Mouse (Mus musculus) midbrain, embryonic 14.5 days (tissue): ENCODE measurements at regions not wholly inside any gene's neighbourhood (a gene's known extent, or its start where the extent isn't known, plus 50 kb on each side); places are given as distances from the start of the nearest gene placed in this dataset.
A peak's percentile ranks its signal among the peaks of the same experiment; 100 is the strongest.

Experiments
- ATAC-seq: fragments of 200-750 bp; cut with Nextera tagmentation; 2 replicates; pipeline ENCODE4 v1.8.0; 2017; ENCODE audit warnings: moderate number of reproducible peaks, moderate library complexity; ENCODE audit not compliant: low FRiP score, low TSS enrichment
- DNase-seq: peaks from one replicate; pipeline ENCODE4 v3.0.0-alpha.2; 2015
- H3K27ac ChIP-seq: fragments of 300-500 bp; sonication (generic); replicated peaks from 2 replicates; pipeline ENCODE4 v1.5.1; 2014; ENCODE audit warnings: mild to moderate bottlenecking, low read depth, low read length, moderate library complexity
- H3K27me3 ChIP-seq: fragments of 300-500 bp; sonication (generic); 2 replicates; pipeline ENCODE4 v1.6.1; 2014; ENCODE audit warnings: low read length, control low read depth, mixed read lengths; ENCODE audit not compliant: control insufficient read depth, insufficient read depth
- H3K36me3 ChIP-seq: fragments of 300-500 bp; sonication (generic); 2 replicates; pipeline ENCODE4 v1.6.1; 2014; ENCODE audit warnings: low read length, control low read depth; ENCODE audit not compliant: control insufficient read depth, insufficient read depth
- H3K4me1 ChIP-seq: fragments of 300-500 bp; sonication (generic); 2 replicates; pipeline ENCODE4 v1.6.1; 2014; ENCODE audit warnings: mild to moderate bottlenecking, antibody characterized with exemption, low read length, control low read depth; ENCODE audit not compliant: control insufficient read depth, insufficient read depth
- H3K4me2 ChIP-seq: fragments of 300-500 bp; sonication (generic); 2 replicates; pipeline ENCODE4 v1.6.1; 2014; ENCODE audit warnings: mild to moderate bottlenecking, low read length, moderate library complexity
- H3K4me3 ChIP-seq: fragments of 300-500 bp; sonication (generic); replicated peaks from 2 replicates; pipeline ENCODE4 v1.5.1; 2014; ENCODE audit warnings: low read depth, low read length
- H3K9ac ChIP-seq: fragments of 300-500 bp; sonication (generic); replicated peaks from 2 replicates; pipeline ENCODE4 v1.6.1; 2014; ENCODE audit warnings: mild to moderate bottlenecking, low read length, moderate library complexity
- H3K9me3 ChIP-seq: fragments of 300-500 bp; sonication (generic); 2 replicates; pipeline ENCODE4 v1.6.1; 2016; ENCODE audit warnings: low read length, control low read depth, mixed read lengths; ENCODE audit not compliant: control insufficient read depth
- WGBS: fragments of 180-500 bp; shearing (Covaris S2); extraction: QIAGEN DNeasy Blood & Tissue Kit; methylation state at CpG from one replicate; pipeline ENCODE4 v1.1.7; 2014; 5-methylcytosine and 5-hydroxymethylcytosine counted together

- Histone ChIP-seq H3K4me1 (no peaks in the 10 kb centered on the region), H3K9me3 (no peaks in the 10 kb centered on the region), H3K27ac (no peak overlapping the region), H3K4me3 (no peak overlapping the region), H3K27me3 (no peaks in the 10 kb centered on the region), H3K4me2 (no peak overlapping the region), H3K36me3 (no peaks in the 10 kb centered on the region), H3K9ac (no peak overlapping the region)
- 83% methylated on average over 4 of the region's 4 CpGs for WGBS
- no peak for ATAC-seq
- DNase-seq, result no peak
Measured at GRCm38 (mm10) chr8:91930520-91930919, 128.7 kb upstream of the Irx3 start.

- no peak overlapping the region for H3K4me3 ChIP-seq
- no peak overlapping the region for H3K4me2 ChIP-seq
- H3K9me3 ChIP-seq, result no peaks in the 10 kb centered on the region
- WGBS, result 81% methylated on average over 8 of the region's 8 CpGs
- H3K27me3 ChIP-seq, result no peaks in the 10 kb centered on the region
- DNase-seq (no peak), ATAC-seq (no peak)
- H3K36me3 ChIP-seq, result no peaks in the 10 kb centered on the region
- no peak overlapping the region for H3K27ac ChIP-seq
- no peaks in the 10 kb centered on the region for H3K4me1 ChIP-seq
- H3K9ac ChIP-seq, result no peak overlapping the region
Measured at GRCm38 (mm10) chr8:91925968-91926524, 124.2 kb upstream of the Irx3 start.

GRCm38 (mm10) chr8:91924152-91924551 is 122.3 kb upstream of the Irx3 start:
- H3K9me3 ChIP-seq, result no peaks in the 10 kb centered on the region
- no peak for DNase-seq
- H3K27me3 ChIP-seq, result no peaks in the 10 kb centered on the region
- no peak overlapping the region for H3K4me2 ChIP-seq
- ATAC-seq, result no peak
- H3K4me1 ChIP-seq, result no peaks in the 10 kb centered on the region
- H3K36me3 ChIP-seq, result no peaks in the 10 kb centered on the region
- no peak overlapping the region for H3K4me3 ChIP-seq
- 90% methylated on average over 4 of the region's 4 CpGs for WGBS
- no peak overlapping the region for H3K27ac ChIP-seq
- H3K9ac ChIP-seq, result no peak overlapping the region

GRCm38 (mm10) chr8:91922211-91922874 is 120.5 kb upstream of the Irx3 start:
- no peak overlapping the region for H3K4me3 ChIP-seq
- H3K27ac ChIP-seq, result no peak overlapping the region
- H3K4me2 ChIP-seq, result no peak overlapping the region
- ATAC-seq (no peak), DNase-seq (no peak)
- H3K9ac ChIP-seq, result no peak overlapping the region
- no peaks in the 10 kb centered on the region for H3K4me1 ChIP-seq
- WGBS, result 74% methylated on average over 3 of the region's 3 CpGs
- H3K27me3 ChIP-seq, result no peaks in the 10 kb centered on the region
- H3K36me3 ChIP-seq, result no peaks in the 10 kb centered on the region
- no peaks in the 10 kb centered on the region for H3K9me3 ChIP-seq

GRCm38 (mm10) chr8:91917834-91918233 is 116.0 kb upstream of the Irx3 start:
- Histone ChIP-seq H3K36me3 (no peaks in the 10 kb centered on the region), H3K9ac (no peak overlapping the region), H3K9me3 (no peaks in the 10 kb centered on the region), H3K27me3 (no peaks in the 10 kb centered on the region), H3K4me3 (no peak overlapping the region), H3K27ac (no peak overlapping the region), H3K4me2 (no peak overlapping the region), H3K4me1 (no peaks in the 10 kb centered on the region)
- WGBS, result 93% methylated on average over 5 of the region's 5 CpGs
- ATAC-seq (no peak), DNase-seq (no peak)

GRCm38 (mm10) chr8:91913971-91914370 is 112.1 kb upstream of the Irx3 start:
- no peaks in the 10 kb centered on the region for H3K36me3 ChIP-seq
- H3K4me1 ChIP-seq, result no peaks in the 10 kb centered on the region
- no peak overlapping the region for H3K4me2 ChIP-seq
- no peaks in the 10 kb centered on the region for H3K9me3 ChIP-seq
- WGBS, result 93% methylated on average over 5 of the region's 5 CpGs
- H3K27me3 ChIP-seq, result no peaks in the 10 kb centered on the region
- H3K4me3 ChIP-seq, result no peak overlapping the region
- no peak overlapping the region for H3K27ac ChIP-seq
- no peak for DNase-seq
- no peak overlapping the region for H3K9ac ChIP-seq
- no peak for ATAC-seq

- no peak for ATAC-seq
- Histone ChIP-seq H3K9ac (no peak overlapping the region), H3K4me2 (no peak overlapping the region), H3K27ac (no peak overlapping the region), H3K4me3 (no peak overlapping the region), H3K36me3 (no peaks in the 10 kb centered on the region), H3K9me3 (no peaks in the 10 kb centered on the region), H3K27me3 (no peaks in the 10 kb centered on the region), H3K4me1 (no peaks in the 10 kb centered on the region)
- peak; percentile 28 for DNase-seq
- WGBS, result 74% methylated on average over 6 of the region's 6 CpGs
Measured at GRCm38 (mm10) chr8:91913121-91913520, 111.3 kb upstream of the Irx3 start.

GRCm38 (mm10) chr8:91909637-91910383 is 107.9 kb upstream of the Irx3 start:
- Histone ChIP-seq H3K4me3 (no peak overlapping the region), H3K9ac (no peak overlapping the region), H3K27me3 (no peaks in the 10 kb centered on the region), H3K4me1 (no peaks in the 10 kb centered on the region), H3K27ac (no peak overlapping the region), H3K36me3 (no peaks in the 10 kb centered on the region), H3K4me2 (no peak overlapping the region), H3K9me3 (no peaks in the 10 kb centered on the region)
- peak; percentile 24 for DNase-seq
- 74% methylated on average over 14 of the region's 14 CpGs for WGBS
- ATAC-seq, result no peak
